Mouse (Mus musculus): ENCODE results near the gene Gm49339. TPM values are rescaled to one million over a fixed set of nuclear protein-coding genes. Genes with fewer than 3 reads are reported as not detected.

Gene Gm49339
- polyA plus RNA-seq, 1 experiment from 2014 or later = not detected

DNA sequence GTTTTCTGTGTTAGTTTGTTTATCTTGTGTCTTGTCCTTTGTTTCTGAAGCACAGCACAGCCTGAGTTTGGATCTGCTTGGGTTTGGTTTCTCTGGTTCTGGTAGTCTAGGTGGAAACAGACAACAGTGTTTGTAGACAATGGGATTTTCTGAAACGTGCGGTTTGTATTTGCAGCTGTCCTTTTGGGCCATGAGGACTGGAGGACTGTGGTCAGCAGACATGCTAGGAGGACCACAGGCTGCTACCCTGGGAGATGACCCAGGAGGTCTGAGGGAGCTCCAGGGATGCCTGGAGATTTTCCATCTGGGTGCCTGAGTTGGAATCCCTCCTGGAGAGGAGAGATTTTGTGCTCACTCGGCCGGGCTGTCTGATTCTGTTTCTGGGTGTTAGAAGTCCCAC lies 46.2 kb downstream of the Gm49339 start:
- Histone ChIP-seq H3K4me3 (replicated peaks) (no peak overlapping the region), H3K9me3 (replicated peaks) (no peaks in the 10 kb centered on the region), H3K36me3 (no peaks in the 10 kb centered on the region), H3K9ac (no peak overlapping the region), H3K4me2 (no peak overlapping the region), H3K27ac (no peak overlapping the region), H3K27me3 (no peaks in the 10 kb centered on the region), H3K4me1 (no peaks in the 10 kb centered on the region)
- ATAC-seq (replicated peaks; ENCODE audit: low FRiP score) = no peak
- 87% methylated on average over 4 of the region's 4 CpGs for WGBS

DNA sequence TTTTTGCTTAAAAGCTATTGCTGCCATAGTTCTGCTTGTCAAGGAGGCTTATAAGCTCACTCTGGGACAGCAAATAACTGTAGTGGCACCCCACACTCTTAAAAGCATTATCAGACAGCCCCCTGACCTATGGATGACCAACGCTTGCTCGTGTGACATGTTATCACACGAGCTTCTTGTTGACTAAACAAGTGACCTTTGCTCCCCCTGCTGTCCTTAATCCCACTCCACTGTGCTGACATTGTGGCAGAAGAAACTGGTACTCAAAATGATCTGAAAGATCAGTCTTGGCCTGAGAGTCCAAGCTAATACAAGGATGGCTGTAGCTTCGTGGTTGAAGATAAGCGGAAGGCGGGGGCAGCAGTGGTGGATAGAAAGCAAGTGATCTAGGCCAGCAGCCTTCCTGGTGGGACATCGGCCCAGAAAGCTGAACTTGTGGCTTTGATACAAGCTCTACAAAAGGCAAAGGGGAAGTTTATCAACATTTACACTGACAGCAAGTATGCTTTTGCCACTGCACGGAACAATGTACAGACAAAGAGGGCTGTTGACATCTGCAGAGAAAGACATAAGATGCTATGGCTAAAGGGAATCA lies 48.5 kb downstream of the Gm49339 start:
- no peaks in the 10 kb centered on the region for H3K4me1 ChIP-seq
- no peaks in the 10 kb centered on the region for H3K36me3 ChIP-seq
- H3K27ac ChIP-seq = no peak overlapping the region
- H3K27me3 ChIP-seq = no peaks in the 10 kb centered on the region
- H3K9ac ChIP-seq = no peak overlapping the region
- 71% methylated on average over 8 of the region's 8 CpGs for WGBS
- H3K9me3 ChIP-seq (replicated peaks) = no peaks in the 10 kb centered on the region
- H3K4me2 ChIP-seq = no peak overlapping the region
- no peak overlapping the region for H3K4me3 ChIP-seq (replicated peaks)
- ATAC-seq (replicated peaks; ENCODE audit: low FRiP score) = no peak

DNA sequence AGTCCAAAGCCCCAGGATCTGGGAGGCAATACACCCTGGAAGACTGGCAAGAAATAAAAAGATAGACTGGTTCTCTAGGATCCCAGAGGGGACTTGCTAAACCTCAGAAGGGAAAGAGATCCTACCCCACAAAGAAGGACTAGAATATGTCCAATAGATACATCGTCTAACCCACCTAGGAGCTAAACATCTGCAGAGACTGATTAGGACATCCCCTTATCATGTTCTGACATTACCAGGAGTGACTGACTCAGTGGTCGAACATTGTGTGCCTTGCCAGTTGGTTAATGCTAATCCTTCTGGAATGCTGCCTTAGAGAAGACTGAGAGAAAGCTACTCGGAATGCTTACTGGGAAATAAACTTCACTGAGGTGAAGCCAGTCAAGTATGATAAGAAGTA lies 49.1 kb downstream of the Gm49339 start:
- Histone ChIP-seq H3K4me2 (no peak overlapping the region), H3K27ac (no peak overlapping the region), H3K9me3 (replicated peaks) (no peaks in the 10 kb centered on the region), H3K4me3 (replicated peaks) (no peak overlapping the region), H3K9ac (no peak overlapping the region), H3K4me1 (no peaks in the 10 kb centered on the region), H3K36me3 (no peaks in the 10 kb centered on the region), H3K27me3 (no peaks in the 10 kb centered on the region)
- WGBS = 86% methylated on average over 3 of the region's 3 CpGs
- ATAC-seq (replicated peaks; ENCODE audit: low FRiP score) = no peak

DNA sequence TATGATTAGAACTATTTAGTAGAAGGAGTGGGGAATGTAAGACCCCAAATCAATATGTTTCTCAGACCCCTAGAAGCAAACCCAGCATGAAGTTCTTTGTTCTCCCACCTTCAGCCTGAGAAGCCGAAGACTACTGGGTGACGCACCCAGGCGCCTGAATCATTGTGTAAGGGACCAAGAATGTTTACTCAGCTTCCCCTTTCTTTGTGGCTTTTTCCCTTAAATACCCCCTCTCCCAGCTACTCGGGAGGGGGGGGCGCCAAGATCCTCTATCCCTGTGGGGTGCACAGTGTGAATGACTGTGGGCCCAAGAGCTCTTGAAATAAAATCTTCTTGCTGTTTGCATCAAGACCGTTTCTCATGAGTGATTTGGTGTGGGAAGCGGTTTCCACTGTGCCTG lies 50.4 kb downstream of the Gm49339 start:
- WGBS = 88% methylated on average over 7 of the region's 7 CpGs
- Histone ChIP-seq H3K27ac (no peak overlapping the region), H3K36me3 (no peaks in the 10 kb centered on the region), H3K4me1 (no peaks in the 10 kb centered on the region), H3K4me2 (no peak overlapping the region), H3K4me3 (replicated peaks) (no peak overlapping the region), H3K27me3 (no peaks in the 10 kb centered on the region), H3K9me3 (replicated peaks) (no peaks in the 10 kb centered on the region), H3K9ac (no peak overlapping the region)
- no peak for ATAC-seq (replicated peaks; ENCODE audit: low FRiP score)

Other genes starting within 250 kb of the Gm49339 start
- 0.69 and 1.1 TPM in 2 replicates for gene Lilr4b, start within 50 bp of the Gm49339 start, polyA plus RNA-seq (2015; fragmentation: Nextera tagmentation; extraction: Ambion mirVana)
- gene Lilrb4a, start 10.3 kb downstream of the Gm49339 start, polyA plus RNA-seq (2015; fragmentation: Nextera tagmentation; extraction: Ambion mirVana) = 2.8 and 3.5 TPM in 2 replicates
- gene Fam162b, start 109.9 kb downstream of the Gm49339 start, polyA plus RNA-seq (2015; fragmentation: Nextera tagmentation; extraction: Ambion mirVana) = 3.2 and 4.9 TPM in 2 replicates
- gene Gprc6a, start 150.8 kb downstream of the Gm49339 start, polyA plus RNA-seq (2015; fragmentation: Nextera tagmentation; extraction: Ambion mirVana) = not detected in 2 replicates
- 0.06 TPM in 1 of 2 replicates, not detected in the other for gene Rfx6, start 197.1 kb downstream of the Gm49339 start, polyA plus RNA-seq (2015; fragmentation: Nextera tagmentation; extraction: Ambion mirVana)